Mouse (Mus musculus) cerebellum, adult 11-12 months (tissue): ENCODE measurements at regions not wholly inside any gene's neighbourhood (a gene's known extent, or its start where the extent isn't known, plus 50 kb on each side); places are given as distances from the start of the nearest gene placed in this dataset.

Experiments used
- DNase-seq: peaks from one replicate; pipeline ENCODE4 v3.0.0; 2022

DNA sequence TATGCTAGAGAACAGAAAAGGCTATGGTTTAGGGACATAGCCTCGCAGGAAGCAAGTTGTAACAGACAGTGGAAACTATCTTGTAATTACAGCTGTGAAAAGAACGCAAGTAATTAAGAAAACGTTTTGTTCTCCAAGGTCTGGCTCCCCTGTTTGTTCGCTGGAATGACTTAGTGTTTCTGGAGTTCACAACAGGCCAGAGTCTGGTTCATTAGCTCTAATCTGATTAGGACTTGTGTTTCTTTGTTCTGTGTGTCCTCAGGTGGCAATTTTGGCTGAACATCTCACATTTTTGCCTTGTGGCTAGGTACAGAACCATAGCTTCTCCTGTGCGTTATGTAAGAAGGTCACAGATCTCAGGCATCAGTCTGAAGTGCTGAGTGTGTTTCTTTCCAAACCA lies 141.7 kb upstream of the Sgk1 start:
- no peak for DNase-seq

DNA sequence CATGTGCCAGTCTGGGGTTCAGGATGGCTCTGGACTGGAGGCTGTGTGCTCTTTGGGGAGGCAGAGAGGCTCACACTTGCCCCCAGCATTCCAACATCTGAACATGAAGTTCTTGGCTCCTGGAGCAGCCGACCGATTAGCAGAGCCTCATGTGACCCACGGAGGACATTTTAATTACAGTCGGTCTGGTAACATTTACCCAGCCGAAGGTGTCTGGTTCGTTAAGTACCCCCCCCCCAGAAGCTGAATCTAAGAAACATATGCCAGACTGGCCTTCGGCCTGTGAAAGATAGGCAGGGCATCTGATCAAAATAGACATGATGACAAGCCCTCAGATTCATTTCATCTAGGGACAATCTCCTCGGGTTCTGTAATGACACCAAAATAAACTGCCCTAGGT lies 140.4 kb upstream of the Sgk1 start:
- DNase-seq = no peak

DNA sequence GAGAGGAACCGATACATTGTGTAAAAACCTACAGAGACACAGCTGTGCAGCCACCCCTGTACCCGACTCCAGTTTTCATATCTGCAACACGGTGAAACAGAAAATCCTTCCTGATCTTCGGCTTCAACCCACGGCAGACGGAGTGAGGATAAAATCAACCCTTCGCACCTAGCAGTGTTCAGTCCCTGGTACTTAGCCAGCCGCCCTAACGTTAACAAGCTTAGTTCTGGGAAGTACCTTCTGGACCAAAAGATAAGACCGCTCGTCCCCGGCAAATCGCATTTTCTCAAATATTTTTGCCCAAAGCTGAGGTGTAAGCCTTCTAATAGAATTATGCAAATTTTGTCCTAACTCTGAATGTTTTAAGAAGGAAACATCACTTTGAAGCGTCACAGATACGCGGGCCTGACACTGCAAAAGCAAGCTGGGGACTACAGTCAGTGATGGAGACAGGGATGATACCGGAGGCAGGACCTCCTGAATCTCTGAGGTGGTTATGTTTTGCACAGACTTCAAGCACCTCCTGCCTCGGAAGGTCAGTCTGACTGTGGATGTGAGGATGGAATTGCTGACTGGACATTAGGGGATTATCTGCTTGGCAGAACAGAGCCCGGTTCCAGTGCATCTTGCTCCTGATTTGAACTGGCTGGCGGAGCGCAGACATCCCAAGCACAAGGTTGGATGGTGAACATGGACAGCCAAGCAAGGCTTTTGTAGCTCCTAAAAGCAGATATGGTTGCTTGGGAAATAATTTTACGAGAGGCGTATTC lies 139.8 kb upstream of the Sgk1 start:
- no peak for DNase-seq

DNA sequence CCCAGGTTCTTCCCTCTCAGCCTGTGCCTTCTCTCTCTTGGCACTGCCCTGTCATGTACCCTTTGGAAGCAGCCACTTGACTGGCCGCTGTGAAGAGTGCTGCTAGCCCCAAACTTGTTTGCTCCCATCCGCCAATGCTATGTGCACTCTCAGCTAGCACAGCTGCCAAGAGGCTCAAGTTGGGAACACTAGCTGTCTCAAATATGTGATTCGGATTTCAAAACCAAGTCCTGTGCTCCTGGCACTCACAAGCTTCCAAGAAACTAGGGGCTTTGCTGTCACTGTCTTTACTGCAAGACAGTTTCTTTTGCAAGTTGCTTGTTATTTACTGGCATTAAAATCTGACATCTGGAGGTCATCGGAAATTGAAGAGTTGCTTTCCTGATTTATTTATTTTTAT lies 138.6 kb upstream of the Sgk1 start:
- no peak for DNase-seq

DNA sequence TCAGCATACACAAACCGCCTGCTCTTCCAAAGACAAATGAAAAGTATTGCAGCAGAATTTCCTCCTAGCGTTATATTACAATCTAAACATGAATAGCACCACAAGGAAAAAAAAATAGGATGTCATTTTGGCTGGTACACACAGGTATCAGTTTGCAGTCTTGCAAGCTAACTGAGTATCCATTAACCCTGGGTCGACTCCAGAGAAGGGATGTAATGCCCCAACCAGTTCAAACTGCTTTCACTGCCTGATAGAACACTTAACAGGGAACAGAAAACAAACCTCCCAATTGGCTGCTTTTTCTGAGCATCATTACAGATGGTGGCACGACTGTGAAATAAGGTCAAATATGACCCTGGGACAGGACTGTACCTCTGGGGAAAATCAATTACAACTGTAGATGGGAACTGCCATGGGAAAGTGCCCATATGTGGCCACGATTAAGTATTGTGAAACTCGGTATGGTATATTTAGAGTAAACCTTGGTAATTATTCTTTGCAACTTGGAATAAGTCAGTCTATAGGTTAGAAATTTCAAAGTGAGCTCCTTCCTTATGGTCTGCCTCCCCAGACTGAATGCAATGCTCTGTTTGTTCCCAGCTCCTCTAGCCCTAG lies 137.5 kb upstream of the Sgk1 start:
- no peak for DNase-seq

DNA sequence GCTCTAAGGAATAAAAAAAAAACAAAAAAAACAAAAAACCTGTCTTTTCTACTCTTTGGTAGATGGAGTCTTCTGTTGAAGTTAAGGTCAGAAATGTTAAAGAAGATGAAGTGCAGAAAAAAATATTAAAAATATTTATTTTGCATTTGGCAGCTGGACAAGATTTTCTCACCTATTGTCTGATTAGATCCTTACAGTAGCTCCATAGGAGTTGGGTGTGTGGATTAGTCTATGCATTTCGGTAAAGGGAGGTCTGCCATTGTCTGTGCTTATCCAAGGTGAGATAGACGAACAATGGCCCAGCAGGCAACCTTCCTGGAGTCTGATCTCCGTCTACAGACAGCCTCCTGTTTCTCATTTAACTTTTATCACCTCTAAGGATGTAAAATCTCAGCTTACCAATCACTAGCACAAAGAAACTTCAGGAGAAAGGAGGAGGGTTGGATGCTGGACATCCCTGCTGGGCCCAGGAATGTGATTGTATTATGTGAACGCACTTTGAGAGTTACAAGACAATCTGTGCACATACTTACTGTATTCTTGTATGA lies 136.0 kb upstream of the Sgk1 start:
- no peak for DNase-seq

DNA sequence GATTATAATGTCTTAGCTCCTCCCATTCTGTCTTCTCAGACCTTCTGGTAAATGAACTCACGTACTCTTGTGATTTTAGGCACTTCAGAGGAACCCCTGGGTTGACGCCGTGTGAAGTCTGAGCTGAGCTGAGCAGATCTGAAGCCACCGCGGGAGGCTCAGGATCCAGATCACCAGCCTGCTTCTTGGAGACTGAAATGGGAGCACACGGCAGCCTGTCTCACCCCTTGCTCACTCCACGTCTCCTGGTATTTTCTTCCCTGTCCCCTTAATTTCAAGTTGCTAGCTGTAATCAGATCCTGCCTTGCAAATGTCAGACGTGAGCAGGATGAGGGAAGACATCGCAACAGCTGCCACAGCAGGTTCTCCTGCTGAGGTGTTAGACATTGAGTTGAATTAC lies 135.3 kb upstream of the Sgk1 start:
- DNase-seq = no peak

DNA sequence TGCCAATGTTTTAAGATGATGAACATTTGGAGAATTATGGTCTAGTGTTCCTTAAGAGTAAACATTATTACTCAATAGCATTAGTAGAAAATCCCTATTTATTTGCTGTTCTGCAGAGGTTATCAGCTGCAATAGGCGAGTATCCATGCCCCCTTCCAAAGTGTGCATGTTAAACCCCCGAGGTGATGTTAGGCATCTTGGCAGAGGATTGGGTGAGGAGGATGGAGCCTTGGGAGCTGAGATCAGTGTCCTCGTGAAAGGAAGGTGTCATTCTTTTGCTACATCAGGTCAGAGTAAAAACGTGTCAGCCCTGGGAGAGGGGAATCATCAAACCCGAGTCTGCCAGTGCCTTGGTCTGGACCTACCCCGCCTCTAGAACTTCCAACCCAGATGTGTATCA lies 130.7 kb upstream of the Sgk1 start:
- DNase-seq = no peak

DNA sequence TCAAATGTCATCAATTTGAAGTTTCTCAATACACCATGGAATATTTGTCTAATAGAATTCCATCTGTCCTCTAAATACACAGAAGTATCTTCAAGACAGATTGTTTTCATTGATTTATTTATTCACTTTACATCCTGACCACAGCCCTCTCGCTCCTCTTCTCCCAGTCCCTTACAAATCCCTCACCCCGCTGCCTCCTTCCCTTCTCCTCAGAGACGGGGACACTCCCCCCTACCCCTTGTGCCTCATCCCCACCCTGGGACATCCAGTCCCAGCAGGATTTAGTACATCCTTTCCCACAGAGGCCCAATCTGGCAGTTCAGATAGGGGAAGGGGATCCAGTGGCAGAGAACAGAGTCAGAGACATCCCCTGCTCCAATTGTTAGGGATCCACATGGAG lies 129.6 kb upstream of the Sgk1 start:
- no peak for DNase-seq

DNA sequence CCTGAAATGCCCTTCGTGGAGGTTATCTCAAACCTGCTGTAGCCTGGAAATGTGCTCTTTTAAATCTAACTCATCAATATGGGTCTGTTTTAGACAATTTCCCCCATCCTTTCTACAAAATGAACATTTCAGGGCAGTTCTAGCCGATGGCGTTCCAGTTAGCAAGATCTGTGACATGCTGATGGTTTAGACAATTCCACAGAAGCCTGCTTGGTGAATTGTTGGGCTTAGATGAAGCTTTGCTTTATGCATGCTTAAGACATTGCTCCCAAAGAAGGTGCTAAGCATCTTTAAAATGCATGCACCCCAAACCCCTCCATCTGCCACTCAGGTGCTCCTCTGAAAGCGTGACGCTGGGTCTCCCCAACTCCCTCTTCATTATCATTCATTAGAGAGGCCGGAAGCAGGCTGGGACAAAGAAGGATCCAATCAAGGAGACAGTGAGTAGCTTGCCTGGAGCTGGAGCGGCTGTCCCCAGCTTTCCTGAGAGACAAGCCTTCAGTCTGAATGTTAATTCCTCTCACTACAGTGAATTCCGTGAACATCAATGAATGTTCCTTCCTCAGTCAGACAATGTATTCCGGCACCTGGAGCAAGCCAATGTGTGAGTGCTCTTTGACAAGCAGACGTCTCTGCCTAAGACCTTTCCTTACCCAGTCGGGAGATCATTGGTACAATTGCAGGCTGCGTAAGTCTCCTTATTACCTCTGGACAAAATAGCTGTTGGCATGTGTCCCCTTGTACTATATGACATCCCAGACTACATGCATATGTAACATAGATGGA lies 127.0 kb upstream of the Sgk1 start:
- no peak for DNase-seq

DNA sequence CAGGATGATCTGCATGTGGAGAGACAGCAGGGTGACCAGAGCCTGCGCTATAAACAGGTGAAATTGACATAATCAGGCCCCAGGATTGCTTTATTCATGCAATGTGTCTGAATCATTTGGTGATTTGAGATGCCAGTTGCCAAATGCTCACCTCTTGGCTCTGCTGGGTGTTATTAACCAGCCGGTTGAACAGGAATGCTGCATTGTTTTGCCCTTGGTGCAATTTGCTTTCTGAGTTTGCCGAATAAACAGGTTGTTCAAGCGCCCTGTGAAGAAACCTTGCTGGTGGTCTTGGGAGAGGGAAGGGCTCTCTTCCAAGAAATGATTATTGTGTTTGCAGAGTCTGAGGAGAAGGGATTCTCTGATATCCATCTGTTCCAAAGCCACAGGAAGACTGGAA lies 126.3 kb upstream of the Sgk1 start:
- no peak for DNase-seq

DNA sequence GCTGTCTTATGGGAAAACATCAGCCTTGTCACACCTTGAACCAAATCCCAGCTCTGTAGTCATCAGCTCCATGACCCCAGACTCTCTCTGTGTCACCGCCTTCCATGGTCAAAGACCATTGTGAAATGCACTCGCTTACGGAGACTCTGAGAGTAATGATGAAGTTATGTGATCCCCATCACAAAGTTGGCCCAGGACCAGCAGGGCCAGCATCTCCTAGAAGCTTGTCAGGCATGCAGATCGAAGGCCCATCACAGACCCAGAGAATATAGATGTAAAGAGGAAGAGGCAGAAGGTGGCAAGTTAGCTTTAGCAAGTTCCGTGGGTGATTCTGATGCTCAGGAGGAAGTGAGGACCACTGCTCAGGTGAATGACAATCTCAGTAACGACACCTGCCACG lies 125.2 kb upstream of the Sgk1 start:
- DNase-seq = no peak

DNA sequence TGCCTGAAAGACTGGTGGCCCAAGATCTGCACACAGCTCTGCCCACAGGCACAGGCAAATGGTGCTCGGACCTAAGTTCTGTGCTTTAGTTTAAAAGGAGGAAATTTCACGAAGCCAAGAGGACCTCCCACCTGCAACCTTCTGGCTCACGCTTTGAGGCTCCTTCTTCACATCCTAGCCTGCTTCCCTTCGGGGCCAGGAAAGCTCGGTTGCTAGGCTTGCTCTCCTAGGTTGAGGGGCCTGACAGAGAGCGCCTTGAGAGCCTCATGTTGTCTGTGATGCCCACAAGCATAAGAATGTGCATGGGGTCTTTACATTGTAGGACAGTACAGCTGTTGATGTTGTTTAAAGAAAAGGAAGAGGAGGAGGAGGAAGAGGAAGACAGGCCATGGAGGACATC lies 123.9 kb upstream of the Sgk1 start:
- DNase-seq = no peak

DNA sequence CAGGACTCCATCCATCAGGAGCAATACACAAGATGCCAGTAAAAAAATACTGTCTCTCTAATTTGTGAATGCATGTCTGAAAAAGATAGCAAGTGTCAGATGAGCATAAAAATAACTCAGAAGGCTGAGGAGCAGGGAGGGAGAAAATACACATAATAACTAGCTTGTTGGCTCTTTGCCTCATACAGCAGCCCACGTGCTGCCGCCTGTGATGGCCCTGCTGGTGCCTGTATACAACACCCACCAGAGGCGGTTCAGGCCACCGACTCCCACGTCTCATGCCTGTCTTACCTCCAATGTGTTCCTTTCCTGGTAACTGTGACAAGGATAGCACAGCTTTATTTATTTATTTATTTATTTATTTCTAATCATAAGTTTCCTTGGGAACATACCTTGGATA lies 119.5 kb upstream of the Sgk1 start:
- DNase-seq = no peak

DNA sequence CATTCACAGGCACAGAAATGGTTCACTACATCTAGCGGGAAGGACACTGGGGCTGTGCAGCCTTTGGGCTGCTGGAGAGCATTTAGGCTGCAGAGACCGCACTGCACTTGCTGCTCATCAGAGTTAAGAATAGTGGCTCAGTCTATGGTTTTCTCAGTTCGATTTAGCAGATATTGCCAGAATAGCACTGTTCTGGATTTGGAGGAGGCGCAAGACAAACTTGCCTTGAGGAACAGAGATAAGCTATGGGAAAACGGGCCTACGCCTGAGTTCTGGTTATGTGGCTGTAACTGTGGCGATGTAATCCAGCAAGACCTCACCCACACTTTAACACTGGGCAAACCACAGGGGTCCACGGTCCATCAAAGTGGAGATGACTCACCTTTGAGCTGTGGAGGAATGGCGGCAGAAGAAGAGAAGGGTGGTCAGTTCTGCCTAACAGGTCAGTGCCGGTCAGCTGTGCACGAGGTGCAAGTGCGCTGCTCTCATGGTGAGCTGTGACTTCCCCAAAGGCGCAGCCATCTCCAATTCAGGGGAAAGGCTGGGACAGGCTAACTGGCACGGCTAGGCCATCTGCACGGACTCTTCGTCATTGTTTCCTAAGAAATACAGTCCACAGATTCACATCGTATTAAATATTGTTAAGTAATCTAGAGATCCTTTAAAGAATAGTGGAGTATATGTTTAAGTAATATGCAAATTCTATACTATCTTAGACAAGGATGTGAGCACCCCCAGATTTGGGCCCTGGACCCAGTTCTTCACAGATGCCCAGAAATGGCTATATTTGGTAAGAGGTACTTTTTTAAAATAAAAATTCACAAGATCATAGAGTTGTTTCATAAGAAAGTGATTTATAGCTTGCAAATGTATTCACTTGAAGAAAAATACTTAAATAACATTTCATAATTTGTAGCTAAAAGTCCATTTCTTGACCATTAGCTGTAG lies 118.7 kb upstream of the Sgk1 start:
- no peak for DNase-seq

DNA sequence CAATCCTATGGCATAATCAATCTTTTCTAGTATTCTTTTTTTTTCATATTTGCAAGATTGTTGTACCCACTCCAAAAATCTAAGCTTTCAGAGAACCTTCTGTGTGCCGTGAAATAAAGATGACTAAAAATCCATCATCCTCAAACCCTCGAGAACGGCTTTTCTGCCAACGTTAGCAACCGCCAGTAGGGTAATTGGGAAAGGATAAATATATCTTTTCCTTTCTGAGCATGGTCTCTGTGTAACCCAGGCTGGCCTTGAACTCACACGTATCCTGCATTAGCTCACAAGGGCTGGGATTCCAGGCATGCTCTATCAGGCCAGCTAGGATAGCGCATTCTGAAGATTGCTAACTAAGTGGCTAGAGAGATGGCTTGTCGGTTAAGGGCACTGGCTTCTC lies 117.9 kb upstream of the Sgk1 start:
- no peak for DNase-seq

DNA sequence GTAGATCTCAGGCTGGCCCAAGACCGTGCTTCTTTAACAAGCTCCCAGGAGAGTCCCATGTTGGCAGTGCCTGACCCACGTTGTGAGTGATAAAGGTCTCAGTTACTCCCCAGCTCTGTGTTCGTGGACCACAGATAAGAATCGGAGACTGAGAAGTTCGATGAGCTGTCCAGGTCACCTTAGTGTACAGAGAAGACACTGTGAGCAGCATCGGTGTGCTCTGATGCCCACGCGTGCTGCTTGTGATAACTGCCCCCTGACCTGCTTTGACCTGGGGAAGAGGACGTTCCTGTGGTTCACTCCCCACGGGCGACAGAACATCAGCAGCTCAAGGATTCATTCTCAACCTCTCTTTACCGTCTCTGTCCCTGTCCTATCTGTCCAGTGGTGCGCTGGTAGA lies 117.1 kb upstream of the Sgk1 start:
- no peak for DNase-seq

DNA sequence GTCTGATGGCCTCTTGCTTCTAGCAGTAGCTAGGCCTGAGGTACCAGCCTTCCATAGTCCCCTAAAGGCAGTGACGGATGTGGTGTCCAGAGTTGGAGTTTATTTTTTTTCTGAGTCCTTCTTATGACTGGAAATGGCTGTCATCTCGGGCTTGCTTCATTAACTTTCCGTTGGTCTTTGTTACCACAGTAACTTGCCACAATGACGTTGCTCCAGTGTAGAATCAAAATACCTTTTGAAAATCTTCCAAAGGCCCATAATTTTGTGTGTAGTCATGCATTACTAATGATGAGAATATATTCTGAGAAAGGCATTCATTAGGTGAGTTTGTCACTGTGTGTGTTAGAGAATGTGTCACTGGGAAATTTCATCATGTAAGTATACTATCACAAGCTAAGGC lies 108.4 kb upstream of the Sgk1 start:
- DNase-seq = no peak

DNA sequence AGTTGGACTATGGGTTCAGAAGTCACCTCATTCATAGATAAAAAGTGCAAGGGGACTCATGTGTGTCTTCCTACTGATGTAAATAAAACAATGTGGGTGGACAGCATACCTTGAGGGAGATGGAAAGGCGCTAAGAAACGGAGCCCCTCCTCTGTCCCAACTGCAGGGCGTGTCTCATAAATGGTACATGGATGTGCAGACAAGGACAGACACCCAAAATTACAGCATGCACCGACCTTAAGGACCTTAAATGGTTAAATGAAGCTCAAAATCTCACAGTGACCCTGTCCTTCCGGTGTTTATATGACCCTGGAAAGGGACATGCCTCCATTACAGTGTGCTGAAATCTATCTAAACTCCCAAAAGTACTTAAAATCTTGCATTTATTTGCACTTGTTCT lies 106.5 kb upstream of the Sgk1 start:
- no peak for DNase-seq

DNA sequence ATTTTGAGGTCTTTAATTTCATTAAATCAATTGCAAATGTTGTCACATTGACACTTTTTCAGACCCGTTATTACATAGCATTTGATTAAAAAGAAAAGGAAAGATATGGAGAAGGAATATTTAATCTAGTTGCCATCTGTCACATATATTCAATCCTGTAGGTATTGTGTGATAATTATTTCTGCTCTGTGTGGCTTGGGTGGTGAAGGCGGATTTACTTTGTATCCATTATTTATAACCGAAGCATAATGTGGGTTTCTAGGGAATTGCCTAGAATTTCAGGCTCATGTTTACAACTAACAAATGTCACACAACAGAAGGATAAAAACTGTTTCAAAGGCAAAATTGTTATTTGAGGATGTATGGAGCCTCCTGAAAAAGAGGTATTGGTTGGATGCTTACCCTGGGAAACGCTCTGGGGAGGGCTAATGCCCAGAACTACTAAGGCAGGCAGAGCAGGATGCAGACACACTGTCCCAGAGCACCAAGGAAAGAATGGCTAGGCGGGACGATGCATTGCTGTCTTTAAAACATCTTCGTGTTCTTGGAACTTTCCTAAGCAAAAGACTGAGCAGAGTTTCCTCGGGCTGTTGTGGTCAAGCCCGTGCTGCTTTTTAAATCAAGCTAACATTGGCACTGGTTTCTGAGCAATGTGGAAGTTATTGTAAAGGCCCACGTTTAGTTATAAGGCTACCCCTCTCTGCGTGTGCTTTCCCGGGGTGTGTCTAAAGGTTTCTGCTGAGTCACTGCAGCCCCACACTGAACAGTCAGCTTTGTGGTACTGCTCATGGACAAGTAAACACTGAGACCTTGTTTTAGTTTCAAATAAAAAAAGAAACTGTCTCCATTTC lies 105.8 kb upstream of the Sgk1 start:
- no peak for DNase-seq

DNA sequence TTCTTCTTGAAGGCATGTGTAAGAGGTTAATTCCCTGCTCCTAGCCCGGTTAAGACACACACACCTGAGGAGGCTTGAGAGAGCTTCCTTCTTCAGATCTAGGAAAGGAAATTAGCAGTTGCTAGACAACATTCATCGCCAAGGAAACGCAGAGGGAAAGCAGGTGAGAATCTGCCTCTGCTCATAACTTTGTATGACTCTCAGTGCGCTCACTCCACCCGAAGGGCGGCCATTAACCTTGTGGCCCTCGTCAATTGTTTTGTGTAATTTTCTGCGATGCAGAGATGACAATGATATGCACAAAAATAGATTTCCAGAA lies 105.3 kb upstream of the Sgk1 start:
- no peak for DNase-seq

DNA sequence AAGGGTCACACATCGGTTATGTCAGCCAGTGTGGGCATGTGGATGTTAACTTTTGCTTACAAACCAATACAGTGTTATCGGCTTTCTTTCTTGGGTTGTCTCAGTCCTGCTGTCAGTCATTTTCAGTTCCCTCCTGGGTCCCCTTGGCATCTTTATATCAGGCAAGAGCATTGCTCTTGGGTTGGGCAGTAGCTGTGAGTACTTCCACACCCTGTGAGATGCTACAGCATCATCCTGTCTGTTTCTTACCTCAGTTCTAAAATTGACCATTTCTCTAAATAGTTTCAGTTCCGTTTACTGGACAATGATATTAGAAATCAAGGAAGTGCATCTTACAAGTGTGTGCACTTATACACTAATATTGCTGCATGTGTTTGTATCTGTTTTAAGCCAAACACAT lies 104.9 kb upstream of the Sgk1 start:
- no peak for DNase-seq
